Mouse (Mus musculus): Measurements from ENCODE around the gene Srebf1.

GRCm38 (mm10) chr11:60159955-60160354 is 62.4 kb downstream of the Srebf1 start:
- TF ChIP-seq POLR2A (IDR thresholded peaks at IDR 0.05; ENCODE audit: insufficient read depth, low read depth, low read length) (no peak), CTCF (IDR thresholded peaks at IDR 0.05; ENCODE audit: insufficient read depth, low read depth, low read length) (no peak)

Data from olfactory bulb, adult 2 months (tissue).